Mouse (Mus musculus): Measurements from ENCODE around the gene Knstrn. TPM values are rescaled to one million over a fixed set of nuclear protein-coding genes. Genes with fewer than 3 reads are reported as not detected.

Knstrn gene
- 126 and 137 TPM in 2 replicates for polyA plus RNA-seq (2015; fragmentation: Nextera tagmentation; extraction: Ambion mirVana)

GRCm38 (mm10) chr2:118813981-118814836, at the start of gene Knstrn:
Gene Knstrn, plus strand, starts transcription at chr2:118814003.
- Histone ChIP-seq H3K9ac (ENCODE audit: low read length) (peak within 1 kb of the TSS; percentile 87), H3K36me3 (ENCODE audit: control insufficient read depth, insufficient read depth, low read length) (peaks cover 9% of the 10 kb centered on the region), H3K27ac (ENCODE audit: low read length) (peak within 1 kb of the TSS; percentile 65), H3K9me3 (ENCODE audit: control insufficient read depth, low read length) (no peaks in the 10 kb centered on the region), H3K27me3 (ENCODE audit: control insufficient read depth, insufficient read depth, low read depth, low read length) (no peaks in the 10 kb centered on the region), H3K4me1 (replicated peaks; ENCODE audit: control insufficient read depth, insufficient read depth, low read length) (peaks cover 16% of the 10 kb centered on the region), H3K4me3 (ENCODE audit: low read length) (peak within 1 kb of the TSS; percentile 77), H3K4me2 (ENCODE audit: low read depth, low read length) (peak within 1 kb of the TSS; percentile 73)
- peak; percentile 97 for ATAC-seq (ENCODE audit: low read depth)
- WGBS = under 1% methylated on average over 49 of the region's 49 CpGs

GRCm38 (mm10) chr2:118764094-118764831, 49.5 kb upstream of the Knstrn start:
- ATAC-seq (ENCODE audit: low read depth) = no peak
- 17% methylated on average over 11 of the region's 11 CpGs for WGBS
- peaks cover 37% of the 10 kb centered on the region for H3K4me1 ChIP-seq (replicated peaks; ENCODE audit: control insufficient read depth, insufficient read depth, low read length)
- H3K36me3 ChIP-seq (ENCODE audit: control insufficient read depth, insufficient read depth, low read length) = no peaks in the 10 kb centered on the region
- peak overlapping the region; percentile 63 for H3K27ac ChIP-seq (ENCODE audit: low read length)
- H3K4me3 ChIP-seq (ENCODE audit: low read length) = no peak overlapping the region
- no peaks in the 10 kb centered on the region for H3K27me3 ChIP-seq (ENCODE audit: control insufficient read depth, insufficient read depth, low read depth, low read length)
- H3K9ac ChIP-seq (ENCODE audit: low read length) = peak overlapping the region; percentile 11; the same call in 1 of the 2 replicates
- H3K9me3 ChIP-seq (ENCODE audit: control insufficient read depth, low read length) = no peaks in the 10 kb centered on the region
- no peak overlapping the region for H3K4me2 ChIP-seq (ENCODE audit: low read depth, low read length)

- Histone ChIP-seq H3K36me3 (ENCODE audit: control insufficient read depth, insufficient read depth, low read length) (no peaks in the 10 kb centered on the region), H3K4me3 (ENCODE audit: low read length) (no peak overlapping the region), H3K27me3 (ENCODE audit: control insufficient read depth, insufficient read depth, low read depth, low read length) (no peaks in the 10 kb centered on the region), H3K4me1 (replicated peaks; ENCODE audit: control insufficient read depth, insufficient read depth, low read length) (peaks cover 35% of the 10 kb centered on the region), H3K4me2 (ENCODE audit: low read depth, low read length) (no peak overlapping the region), H3K27ac (ENCODE audit: low read length) (no peak overlapping the region), H3K9ac (ENCODE audit: low read length) (no peak overlapping the region), H3K9me3 (ENCODE audit: control insufficient read depth, low read length) (peaks cover 3% of the 10 kb centered on the region; the same call in 1 of the 2 replicates)
- no peak for ATAC-seq (ENCODE audit: low read depth)
- 85% methylated on average over 5 of the region's 5 CpGs for WGBS
Observed at GRCm38 (mm10) chr2:118764875-118765274, 48.9 kb upstream of the Knstrn start.

- no peak overlapping the region for H3K9ac ChIP-seq (ENCODE audit: low read length)
- H3K36me3 ChIP-seq (ENCODE audit: control insufficient read depth, insufficient read depth, low read length) = no peaks in the 10 kb centered on the region
- no peak overlapping the region for H3K4me3 ChIP-seq (ENCODE audit: low read length)
- ATAC-seq (ENCODE audit: low read depth) = no peak
- no peaks in the 10 kb centered on the region for H3K27me3 ChIP-seq (ENCODE audit: control insufficient read depth, insufficient read depth, low read depth, low read length)
- WGBS = 60% methylated on average over 10 of the region's 10 CpGs
- H3K9me3 ChIP-seq (ENCODE audit: control insufficient read depth, low read length) = peaks cover 3% of the 10 kb centered on the region; the same call in 1 of the 2 replicates
- peaks cover 26% of the 10 kb centered on the region for H3K4me1 ChIP-seq (replicated peaks; ENCODE audit: control insufficient read depth, insufficient read depth, low read length)
- no peak overlapping the region for H3K27ac ChIP-seq (ENCODE audit: low read length)
- no peak overlapping the region for H3K4me2 ChIP-seq (ENCODE audit: low read depth, low read length)
Observed at GRCm38 (mm10) chr2:118766041-118767033, 47.5 kb upstream of the Knstrn start.

GRCm38 (mm10) chr2:118772158-118772874, 41.5 kb upstream of the Knstrn start, which contains the start of gene Phgr1:
Gene Phgr1, plus strand, starts transcription at chr2:118772769.
- Histone ChIP-seq H3K9ac (ENCODE audit: low read length) (no peak within 1 kb of the TSS), H3K36me3 (ENCODE audit: control insufficient read depth, insufficient read depth, low read length) (no peaks in the 10 kb centered on the region), H3K4me1 (replicated peaks; ENCODE audit: control insufficient read depth, insufficient read depth, low read length) (peaks cover 11% of the 10 kb centered on the region; the same call in 1 of the 2 replicates), H3K27me3 (ENCODE audit: control insufficient read depth, insufficient read depth, low read depth, low read length) (no peaks in the 10 kb centered on the region), H3K4me3 (ENCODE audit: low read length) (no peak within 1 kb of the TSS), H3K27ac (ENCODE audit: low read length) (no peak within 1 kb of the TSS), H3K4me2 (ENCODE audit: low read depth, low read length) (no peak within 1 kb of the TSS), H3K9me3 (ENCODE audit: control insufficient read depth, low read length) (peaks cover 3% of the 10 kb centered on the region; the same call in 1 of the 2 replicates)
- ATAC-seq (ENCODE audit: low read depth) = peak; percentile 64
- 74% methylated on average over 6 of the region's 6 CpGs for WGBS

GRCm38 (mm10) chr2:118774536-118774935, 39.3 kb upstream of the Knstrn start:
- H3K9me3 ChIP-seq (ENCODE audit: control insufficient read depth, low read length) = peaks cover 1% of the 10 kb centered on the region; the same call in 1 of the 2 replicates
- 65% methylated on average over 2 of the region's 2 CpGs for WGBS
- peaks cover 14% of the 10 kb centered on the region for H3K4me1 ChIP-seq (replicated peaks; ENCODE audit: control insufficient read depth, insufficient read depth, low read length)
- no peak overlapping the region for H3K4me3 ChIP-seq (ENCODE audit: low read length)
- H3K4me2 ChIP-seq (ENCODE audit: low read depth, low read length) = no peak overlapping the region
- no peak overlapping the region for H3K9ac ChIP-seq (ENCODE audit: low read length)
- H3K27ac ChIP-seq (ENCODE audit: low read length) = no peak overlapping the region
- H3K36me3 ChIP-seq (ENCODE audit: control insufficient read depth, insufficient read depth, low read length) = no peaks in the 10 kb centered on the region
- no peaks in the 10 kb centered on the region for H3K27me3 ChIP-seq (ENCODE audit: control insufficient read depth, insufficient read depth, low read depth, low read length)
- ATAC-seq (ENCODE audit: low read depth) = no peak

GRCm38 (mm10) chr2:118775396-118775795, 38.4 kb upstream of the Knstrn start:
- H3K9ac ChIP-seq (ENCODE audit: low read length) = no peak overlapping the region
- no peaks in the 10 kb centered on the region for H3K27me3 ChIP-seq (ENCODE audit: control insufficient read depth, insufficient read depth, low read depth, low read length)
- no peak overlapping the region for H3K4me2 ChIP-seq (ENCODE audit: low read depth, low read length)
- 14% methylated on average over 1 of the region's 1 CpGs for WGBS
- H3K4me1 ChIP-seq (replicated peaks; ENCODE audit: control insufficient read depth, insufficient read depth, low read length) = peaks cover 18% of the 10 kb centered on the region
- 0 out of 2 replicates have a peak, but pooled peaks have one; percentile 23 for ATAC-seq (ENCODE audit: low read depth)
- H3K36me3 ChIP-seq (ENCODE audit: control insufficient read depth, insufficient read depth, low read length) = no peaks in the 10 kb centered on the region
- no peaks in the 10 kb centered on the region for H3K9me3 ChIP-seq (ENCODE audit: control insufficient read depth, low read length)
- H3K4me3 ChIP-seq (ENCODE audit: low read length) = no peak overlapping the region
- peak overlapping the region; percentile 34 for H3K27ac ChIP-seq (ENCODE audit: low read length)

- Histone ChIP-seq H3K27me3 (ENCODE audit: control insufficient read depth, insufficient read depth, low read depth, low read length) (no peaks in the 10 kb centered on the region), H3K4me2 (ENCODE audit: low read depth, low read length) (no peak overlapping the region), H3K9me3 (ENCODE audit: control insufficient read depth, low read length) (no peaks in the 10 kb centered on the region), H3K36me3 (ENCODE audit: control insufficient read depth, insufficient read depth, low read length) (no peaks in the 10 kb centered on the region), H3K9ac (ENCODE audit: low read length) (no peak overlapping the region), H3K4me1 (replicated peaks; ENCODE audit: control insufficient read depth, insufficient read depth, low read length) (peaks cover 18% of the 10 kb centered on the region), H3K27ac (ENCODE audit: low read length) (peak overlapping the region; percentile 34), H3K4me3 (ENCODE audit: low read length) (no peak overlapping the region)
- WGBS = 34% methylated on average over 3 of the region's 4 CpGs
- peak; percentile 27; the same call in 1 of the 2 replicates for ATAC-seq (ENCODE audit: low read depth)
Observed at GRCm38 (mm10) chr2:118775846-118776245, 38.0 kb upstream of the Knstrn start.

Data from lung, embryonic 16.5 days (tissue).